Mouse (Mus musculus): ENCODE results near the gene Asb15. TPM values are rescaled to one million over a fixed set of nuclear protein-coding genes. Genes with fewer than 3 reads are reported as not detected.

Gene Asb15
- polyA plus RNA-seq (2011; ENCODE audit: insufficient read depth, insufficient read length, low replicate concordance, missing spikeins), result 0.70 TPM in 1 of 2 replicates, not detected in the other

DNA sequence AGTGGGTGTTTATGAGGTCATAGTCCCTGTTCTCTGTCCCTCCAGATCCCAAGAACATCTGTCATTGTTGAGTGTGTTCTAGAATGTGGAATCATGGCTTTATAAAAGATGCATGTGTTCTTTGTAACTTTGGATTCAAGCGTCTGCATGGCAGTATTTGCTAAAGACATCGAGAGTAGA, at the start of gene Asb15:
Gene Asb15 (plus strand): TSS at position 81 of the 180 bp plus-strand sequence.
- TF ChIP-seq POLR2A (IDR thresholded peaks at IDR 0.05; ENCODE audit: borderline replicate concordance, control insufficient read depth, low read depth, low read length) (no peak), CTCF (IDR thresholded peaks at IDR 0.05; ENCODE audit: control insufficient read depth, insufficient read depth, low read length) (no peak)

DNA sequence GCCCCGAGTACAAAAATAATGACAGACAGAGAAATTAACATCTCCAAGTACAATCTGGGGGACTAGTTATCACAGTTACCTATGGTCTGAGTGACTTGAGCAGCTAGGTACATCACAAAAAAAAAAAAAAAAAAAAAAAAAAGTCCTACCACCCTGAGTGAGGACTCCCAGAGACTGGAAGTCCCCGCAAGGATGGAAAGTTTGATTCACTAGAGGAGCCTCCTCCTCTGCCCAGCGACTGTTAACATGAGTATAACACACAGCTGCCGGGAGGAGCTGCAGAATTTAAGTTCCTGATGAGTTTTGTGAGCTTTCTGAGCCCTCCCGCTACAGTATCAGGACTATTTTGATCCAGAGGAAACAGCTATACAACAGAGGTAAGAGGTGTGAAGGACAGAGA, 41.4 kb upstream of the Asb15 start:
- Histone ChIP-seq H3K27ac (ENCODE audit: control insufficient read depth, insufficient read depth, low read depth, low read length, poor library complexity) (no peak overlapping the region), H3K4me3 (replicated peaks; ENCODE audit: control insufficient read depth, low read depth, low read length) (no peak overlapping the region), H3K4me1 (ENCODE audit: control insufficient read depth, insufficient read depth, low read length) (no peaks in the 10 kb centered on the region)
- no peak for TF ChIP-seq POLR2A (IDR thresholded peaks at IDR 0.05; ENCODE audit: borderline replicate concordance, control insufficient read depth, low read depth, low read length)
- no peak for TF ChIP-seq CTCF (IDR thresholded peaks at IDR 0.05; ENCODE audit: control insufficient read depth, insufficient read depth, low read length)
- WGBS, result 74% methylated on average over 5 of the region's 5 CpGs

More for the DNA sequence above, at the start of gene Asb15:
- WGBS, result 53% methylated on average over 2 of the region's 2 CpGs
- peak within 1 kb of the TSS; percentile 13; the same call in 1 of the 2 replicates for H3K27ac ChIP-seq (ENCODE audit: control insufficient read depth, insufficient read depth, low read depth, low read length, poor library complexity)
- peak within 1 kb of the TSS; percentile 97 for H3K4me3 ChIP-seq (replicated peaks; ENCODE audit: control insufficient read depth, low read depth, low read length)
- H3K4me1 ChIP-seq (ENCODE audit: control insufficient read depth, insufficient read depth, low read length), result peaks cover 1% of the 10 kb centered on the region; the same call in 1 of the 2 replicates

DNA sequence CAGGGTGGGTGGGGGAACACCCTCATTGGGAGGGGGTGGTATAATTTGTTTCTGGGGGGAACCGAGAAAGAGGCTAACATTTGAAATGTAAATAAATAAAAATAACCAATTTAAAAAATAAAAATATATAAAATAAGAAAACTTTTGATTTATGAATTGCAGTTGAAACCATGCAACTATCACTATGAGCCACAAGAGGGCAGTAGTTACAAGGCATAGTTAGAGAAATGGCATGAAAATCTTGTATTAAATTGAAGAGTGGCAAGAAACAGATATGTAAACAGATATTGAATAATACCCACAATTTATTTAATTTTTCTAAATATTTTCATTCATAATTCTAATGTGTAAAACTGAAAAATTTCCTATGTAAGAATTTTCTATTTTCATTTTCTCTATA, 37.6 kb upstream of the Asb15 start:
- Histone ChIP-seq H3K4me1 (ENCODE audit: control insufficient read depth, insufficient read depth, low read length) (no peaks in the 10 kb centered on the region), H3K4me3 (replicated peaks; ENCODE audit: control insufficient read depth, low read depth, low read length) (no peak overlapping the region), H3K27ac (ENCODE audit: control insufficient read depth, insufficient read depth, low read depth, low read length, poor library complexity) (no peak overlapping the region)
- 10% methylated on average over 1 of the region's 1 CpGs for WGBS
- TF ChIP-seq POLR2A (IDR thresholded peaks at IDR 0.05; ENCODE audit: borderline replicate concordance, control insufficient read depth, low read depth, low read length) (no peak), CTCF (IDR thresholded peaks at IDR 0.05; ENCODE audit: control insufficient read depth, insufficient read depth, low read length) (no peak)

- TF ChIP-seq CTCF (IDR thresholded peaks at IDR 0.05; ENCODE audit: control insufficient read depth, insufficient read depth, low read length) (no peak), POLR2A (IDR thresholded peaks at IDR 0.05; ENCODE audit: borderline replicate concordance, control insufficient read depth, low read depth, low read length) (no peak)
- no peaks in the 10 kb centered on the region for H3K4me1 ChIP-seq (ENCODE audit: control insufficient read depth, insufficient read depth, low read length)
- H3K4me3 ChIP-seq (replicated peaks; ENCODE audit: control insufficient read depth, low read depth, low read length), result no peak overlapping the region
- 62% methylated on average over 2 of the region's 2 CpGs for whole genome bisulfite sequencing
- H3K27ac ChIP-seq (ENCODE audit: control insufficient read depth, insufficient read depth, low read depth, low read length, poor library complexity), result no peak overlapping the region
Observed at GRCm38 (mm10) chr6:24504141-24504540, 23.8 kb upstream of the Asb15 start.

GRCm38 (mm10) chr6:24514552-24515284, 13.2 kb upstream of the Asb15 start, which contains the start of gene Iqub:
Gene Iqub (minus strand): TSS chr6:24515067.
- TF ChIP-seq CTCF (IDR thresholded peaks at IDR 0.05; ENCODE audit: control insufficient read depth, insufficient read depth, low read length) (no peak), POLR2A (IDR thresholded peaks at IDR 0.05; ENCODE audit: borderline replicate concordance, control insufficient read depth, low read depth, low read length) (no peak)
- Histone ChIP-seq H3K4me1 (ENCODE audit: control insufficient read depth, insufficient read depth, low read length) (no peaks in the 10 kb centered on the region), H3K4me3 (replicated peaks; ENCODE audit: control insufficient read depth, low read depth, low read length) (no peak within 1 kb of the TSS), H3K27ac (ENCODE audit: control insufficient read depth, insufficient read depth, low read depth, low read length, poor library complexity) (no peak within 1 kb of the TSS)
- WGBS, result 25% methylated on average over 13 of the region's 13 CpGs

- TF ChIP-seq CTCF (IDR thresholded peaks at IDR 0.05; ENCODE audit: control insufficient read depth, insufficient read depth, low read length), result no peak
- TF ChIP-seq POLR2A (IDR thresholded peaks at IDR 0.05; ENCODE audit: borderline replicate concordance, control insufficient read depth, low read depth, low read length), result no peak
- Histone ChIP-seq H3K4me1 (ENCODE audit: control insufficient read depth, insufficient read depth, low read length) (no peaks in the 10 kb centered on the region), H3K27ac (ENCODE audit: control insufficient read depth, insufficient read depth, low read depth, low read length, poor library complexity) (no peak overlapping the region), H3K4me3 (replicated peaks; ENCODE audit: control insufficient read depth, low read depth, low read length) (no peak overlapping the region)
- 39% methylated on average over 2 of the region's 2 CpGs for WGBS
Observed at GRCm38 (mm10) chr6:24516197-24516596, 11.7 kb upstream of the Asb15 start.

DNA sequence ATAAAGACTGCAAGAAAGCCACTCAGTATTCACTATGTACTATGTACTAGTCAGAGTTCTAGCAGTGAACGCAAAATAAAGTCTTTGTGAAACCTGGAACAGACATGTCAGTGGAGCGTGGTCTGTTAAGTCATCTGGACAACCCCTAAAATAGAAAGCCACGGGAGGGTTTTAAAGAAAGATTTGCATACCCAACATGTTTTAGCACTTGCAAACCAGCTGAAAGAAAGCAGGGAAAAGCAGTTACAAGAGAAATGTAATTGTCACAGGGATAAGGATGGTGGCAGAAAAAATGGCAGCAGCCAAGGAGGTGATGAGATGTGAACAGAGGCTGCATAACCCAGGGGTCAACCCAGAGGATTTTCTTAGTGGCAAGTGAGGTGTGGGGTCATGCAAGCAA, 2.2 kb upstream of the Asb15 start:
- WGBS, result 70% methylated on average over 3 of the region's 3 CpGs
- H3K4me1 ChIP-seq (ENCODE audit: control insufficient read depth, insufficient read depth, low read length), result peaks cover 1% of the 10 kb centered on the region; the same call in 1 of the 2 replicates
- TF ChIP-seq POLR2A (IDR thresholded peaks at IDR 0.05; ENCODE audit: borderline replicate concordance, control insufficient read depth, low read depth, low read length), result no peak
- no peak for TF ChIP-seq CTCF (IDR thresholded peaks at IDR 0.05; ENCODE audit: control insufficient read depth, insufficient read depth, low read length)
- no peak overlapping the region for H3K4me3 ChIP-seq (replicated peaks; ENCODE audit: control insufficient read depth, low read depth, low read length)
- H3K27ac ChIP-seq (ENCODE audit: control insufficient read depth, insufficient read depth, low read depth, low read length, poor library complexity), result no peak overlapping the region

- peak within 1 kb of the TSS; percentile 97 for H3K4me3 ChIP-seq (replicated peaks; ENCODE audit: control insufficient read depth, low read depth, low read length)
- H3K4me1 ChIP-seq (ENCODE audit: control insufficient read depth, insufficient read depth, low read length), result peaks cover 1% of the 10 kb centered on the region; the same call in 1 of the 2 replicates
- TF ChIP-seq POLR2A (IDR thresholded peaks at IDR 0.05; ENCODE audit: borderline replicate concordance, control insufficient read depth, low read depth, low read length) (peak; percentile 60; the same call in 1 of the 2 replicates), CTCF (IDR thresholded peaks at IDR 0.05; ENCODE audit: control insufficient read depth, insufficient read depth, low read length) (no peak)
- H3K27ac ChIP-seq (ENCODE audit: control insufficient read depth, insufficient read depth, low read depth, low read length, poor library complexity), result peak within 1 kb of the TSS; percentile 13; the same call in 1 of the 2 replicates
- WGBS, result under 1% methylated on average over 53 of the region's 53 CpGs
Observed at GRCm38 (mm10) chr6:24527155-24528063, 535 bp upstream of the Asb15 start, which contains the start of gene Ndufa5. Gene Ndufa5 (minus strand): TSS chr6:24528013.
